Mouse (Mus musculus) small intestine, adult 2 months (tissue): ENCODE results near the gene Ak1.

Experiments
- CTCF ChIP-seq: fragments of 200-500 bp; IDR thresholded peaks from 2 replicates; pipeline ENCODE4 v1.5.1; 2012; ENCODE audit warnings: low read depth, mild to moderate bottlenecking, control low read depth, inconsistent platforms, low read length, moderate library complexity, mixed read lengths; ENCODE audit not compliant: insufficient replicate concordance, insufficient read length; ENCODE audit errors: extremely low read depth
- POLR2A ChIP-seq: fragments of 200-500 bp; IDR thresholded peaks from 2 replicates; pipeline ENCODE4 v1.6.1; 2012; ENCODE audit warnings: low read depth, mild to moderate bottlenecking, control low read depth, inconsistent platforms, low read length, moderate library complexity

GRCm38 (mm10) chr2:32631046-32631445 is 9.5 kb downstream of the Ak1 start:
- TF ChIP-seq CTCF: no peak
- no peak for TF ChIP-seq POLR2A
